Mouse (Mus musculus) ovary, postnatal 14 days (tissue): ENCODE data around the gene Cntf.
A peak's percentile ranks its signal among the peaks of the same experiment; 100 is the strongest.

Experiments used
- DNase-seq: peaks from one replicate; pipeline ENCODE4 v3.0.0; 2022; ENCODE audit warnings: low spot score

Cntf gene

GRCm38 (mm10) chr19:12765308-12765707, at the start of gene Cntf:
Cntf (minus strand) TSS chr19:12765632.
- DNase-seq = no peak

GRCm38 (mm10) chr19:12813883-12814282, 48.5 kb upstream of the Cntf start:
- no peak for DNase-seq

- no peak for DNase-seq
Observed at GRCm38 (mm10) chr19:12812644-12813364, 47.4 kb upstream of the Cntf start.

GRCm38 (mm10) chr19:12806214-12806613, 40.8 kb upstream of the Cntf start:
- no peak for DNase-seq

GRCm38 (mm10) chr19:12805730-12806129, 40.3 kb upstream of the Cntf start:
- no peak for DNase-seq

- no peak for DNase-seq
Observed at GRCm38 (mm10) chr19:12804237-12804636, 38.8 kb upstream of the Cntf start.

GRCm38 (mm10) chr19:12802830-12803229, 37.4 kb upstream of the Cntf start:
- DNase-seq = no peak

- DNase-seq = no peak
Observed at GRCm38 (mm10) chr19:12801046-12801445, 35.6 kb upstream of the Cntf start.

- DNase-seq = no peak
Observed at GRCm38 (mm10) chr19:12800621-12801020, 35.2 kb upstream of the Cntf start.

- DNase-seq = no peak
Observed at GRCm38 (mm10) chr19:12799081-12799480, 33.6 kb upstream of the Cntf start.

GRCm38 (mm10) chr19:12798404-12798803, 33.0 kb upstream of the Cntf start:
- DNase-seq = no peak

GRCm38 (mm10) chr19:12797071-12797470, 31.6 kb upstream of the Cntf start:
- DNase-seq = peak; percentile 9

GRCm38 (mm10) chr19:12796328-12796931, 31.0 kb upstream of the Cntf start:
- peak; percentile 41 for DNase-seq

GRCm38 (mm10) chr19:12795511-12796327, 30.3 kb upstream of the Cntf start, which contains the start of the genes Zfp91 and Lpxn:
Zfp91 (minus strand) TSS chr19:12796126.
Lpxn (plus strand) TSS chr19:12796193.
- DNase-seq = peak; percentile 87

GRCm38 (mm10) chr19:12795110-12795509, 29.7 kb upstream of the Cntf start:
- no peak for DNase-seq

- peak; percentile 89 for DNase-seq
Observed at GRCm38 (mm10) chr19:12794056-12795044, 28.9 kb upstream of the Cntf start.

- DNase-seq = no peak
Observed at GRCm38 (mm10) chr19:12792374-12792773, 26.9 kb upstream of the Cntf start.

- no peak for DNase-seq
Observed at GRCm38 (mm10) chr19:12787721-12788120, 22.3 kb upstream of the Cntf start.

GRCm38 (mm10) chr19:12786803-12787395, 21.5 kb upstream of the Cntf start:
- no peak for DNase-seq

GRCm38 (mm10) chr19:12780437-12780836, 15.0 kb upstream of the Cntf start:
- no peak for DNase-seq

GRCm38 (mm10) chr19:12770888-12771287, 5.5 kb upstream of the Cntf start:
- DNase-seq = no peak
